Mouse (Mus musculus) MEL (cell line): Measurements from ENCODE around the gene Pja2.

Experiments
- CTCF ChIP-seq, 3 experiments: IDR thresholded peaks in 2 of 3; conservative IDR thresholded peaks in 1 of 3; 2 replicates each; pipeline ENCODE4 v1.5.1; 2011 to 2012; ENCODE audit warnings: low read length in 3 of 3, low read depth in 2 of 3, mild to moderate bottlenecking in 2 of 3, improper control_type of control experiment in 1 of 3, inconsistent platforms in 1 of 3, mixed read lengths in 1 of 3, moderate library complexity in 1 of 3; ENCODE audit not compliant: control insufficient read depth in 1 of 3, insufficient read depth in 1 of 3, poor library complexity in 1 of 3, severe bottlenecking in 1 of 3
- MAFK ChIP-seq: IDR thresholded peaks from 2 replicates; pipeline ENCODE4 v1.6.1; 2011; ENCODE audit warnings: low read depth, mild to moderate bottlenecking, low read length, improper control_type of control experiment, borderline replicate concordance
- POLR2A ChIP-seq, 2 experiments: IDR thresholded peaks; 2 replicates each; pipeline ENCODE4 v1.6.1; 2011 to 2012; ENCODE audit warnings: low read length in 2 of 2, mild to moderate bottlenecking in 2 of 2, control low read depth in 1 of 2, improper control_type of control experiment in 1 of 2, low read depth in 1 of 2, moderate library complexity in 1 of 2; ENCODE audit not compliant: control insufficient read depth in 1 of 2, insufficient read depth in 1 of 2, poor library complexity in 1 of 2

- no peak for TF ChIP-seq MAFK
- no peak for TF ChIP-seq POLR2A (IDR thresholded peaks at IDR 0.05; ENCODE audit: control insufficient read depth in 1 of 2, insufficient read depth in 1 of 2, low read depth in 1 of 2, low read length in 2 of 2, poor library complexity in 1 of 2)
- no peak for TF ChIP-seq CTCF (IDR thresholded peaks at IDR 0.05 in 2 of 3, conservative IDR thresholded peaks at IDR 0.05 in 1 of 3; ENCODE audit: control insufficient read depth in 1 of 3, insufficient read depth in 1 of 3, low read depth in 2 of 3, low read length in 3 of 3, poor library complexity in 1 of 3, severe bottlenecking in 1 of 3)
Observed at GRCm38 (mm10) chr17:64344576-64345172, 13.0 kb upstream of the Pja2 start.
